Mouse (Mus musculus) embryo, embryonic 10 days (tissue): ENCODE results near the gene Ift81.
"Not testable (repeated sequence)": the region's sequence is repeated elsewhere in the genome, so short reads cannot be mapped to it uniquely, and the experiment has no call there.

Experiments used
- DNase-seq: peaks from one replicate; pipeline ENCODE4 v3.0.0-alpha.2; 2015; ENCODE audit warnings: low spot score

Gene Ift81

GRCm38 (mm10) chr5:122613908-122614732, at the start of gene Ift81:
TSS of gene Ift81 (minus strand) at chr5:122614518.
- DNase-seq: peak; percentile 98

- no peak for DNase-seq
Observed at GRCm38 (mm10) chr5:122662501-122662900, 48.2 kb upstream of the Ift81 start.

DNA sequence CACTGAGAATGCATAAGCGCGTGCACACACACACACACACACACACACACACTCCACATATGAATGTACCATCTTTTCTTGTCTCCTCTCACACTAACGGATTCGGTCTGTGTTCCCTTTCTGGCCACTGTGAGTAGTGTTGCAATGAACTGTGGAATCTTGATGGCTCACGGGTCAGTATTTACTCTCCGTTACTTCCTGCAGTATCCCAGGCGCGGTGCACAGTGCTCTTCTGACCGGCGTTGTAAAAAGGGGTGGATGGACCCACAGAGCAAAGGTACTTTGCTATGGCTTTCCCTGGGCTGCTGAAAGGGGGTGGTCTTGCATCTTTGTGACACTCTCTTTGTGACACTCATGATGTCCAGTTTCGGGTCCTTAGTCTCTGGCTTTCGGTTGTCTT, 42.5 kb upstream of the Ift81 start:
- no peak for DNase-seq

GRCm38 (mm10) chr5:122654268-122654573, 39.9 kb upstream of the Ift81 start:
- DNase-seq: no peak

DNA sequence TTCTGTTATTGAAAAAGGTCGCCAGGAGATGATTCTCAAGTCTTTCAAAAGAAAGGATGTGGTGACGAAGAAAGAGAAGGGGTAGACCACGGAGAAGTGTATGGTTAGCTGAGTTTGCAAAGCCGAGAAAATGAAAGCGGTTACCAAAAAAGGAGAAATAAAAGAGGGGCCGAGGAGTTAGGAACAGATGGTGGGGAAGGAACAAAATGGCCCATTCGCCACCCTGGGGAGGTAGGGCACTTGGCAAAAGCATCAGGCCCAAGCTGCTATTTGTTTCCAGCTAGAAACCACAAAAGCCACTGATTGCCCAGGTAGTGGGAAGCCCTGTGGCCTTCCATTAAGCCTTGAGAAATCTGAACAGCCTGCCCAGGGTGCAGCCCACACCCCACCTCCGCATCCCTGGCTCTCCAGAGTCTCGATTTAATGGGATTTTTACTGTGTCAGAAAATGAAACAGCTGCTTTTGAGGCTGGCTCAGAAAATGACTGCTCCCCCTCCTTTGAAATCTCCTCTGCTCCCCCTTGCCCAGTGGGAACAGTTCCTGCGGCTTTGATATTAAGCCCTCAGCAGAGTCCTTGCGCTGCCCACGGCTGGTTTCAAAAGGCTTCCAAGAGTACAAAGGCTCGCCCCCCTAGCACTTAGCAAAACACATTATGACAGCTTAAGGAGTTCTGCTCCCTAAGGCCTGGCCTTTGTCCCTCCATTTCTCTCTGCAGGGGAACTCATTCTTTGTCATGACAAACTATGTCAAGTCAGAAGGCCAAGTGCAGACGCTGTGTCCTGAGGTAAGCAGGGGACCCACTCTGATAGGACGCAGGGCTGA, 39.3 kb upstream of the Ift81 start:
- peak; percentile 55 for DNase-seq

- DNase-seq: peak; percentile 33
Observed at GRCm38 (mm10) chr5:122653112-122653445, 38.8 kb upstream of the Ift81 start.

GRCm38 (mm10) chr5:122652506-122652905, 38.2 kb upstream of the Ift81 start:
- DNase-seq: peak; percentile 18

- no peak for DNase-seq
Observed at GRCm38 (mm10) chr5:122650100-122650499, 35.8 kb upstream of the Ift81 start.

DNA sequence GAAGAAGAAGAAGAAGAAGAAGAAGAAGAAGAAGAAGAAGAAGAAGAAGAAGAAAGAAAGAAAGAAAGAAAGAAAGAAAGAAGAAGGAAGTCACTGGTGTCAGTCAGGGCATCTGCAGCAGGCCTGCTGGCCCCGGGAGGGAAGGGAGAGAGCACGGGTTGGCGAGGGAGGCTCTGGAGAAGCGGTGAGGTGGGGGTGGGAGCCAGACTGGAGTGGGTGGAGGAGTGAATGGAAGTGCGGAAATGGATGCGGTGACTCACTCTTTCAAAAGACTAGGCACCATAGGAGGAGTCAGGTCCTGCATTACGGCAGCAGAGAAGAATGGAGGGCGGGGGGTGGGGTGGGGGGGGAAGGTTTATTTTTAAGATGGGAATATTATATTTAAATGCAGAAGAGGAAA, 34.9 kb upstream of the Ift81 start:
- no peak for DNase-seq

- not testable (repeated sequence) for DNase-seq
Observed at GRCm38 (mm10) chr5:122647952-122648374, 33.6 kb upstream of the Ift81 start.

GRCm38 (mm10) chr5:122647256-122647924, 33.1 kb upstream of the Ift81 start:
- no peak for DNase-seq

- DNase-seq: no peak
Observed at GRCm38 (mm10) chr5:122646050-122646449, 31.7 kb upstream of the Ift81 start.

GRCm38 (mm10) chr5:122645290-122645689, 31.0 kb upstream of the Ift81 start:
- DNase-seq: no peak

GRCm38 (mm10) chr5:122644111-122644607, 29.8 kb upstream of the Ift81 start:
- no peak for DNase-seq

- no peak for DNase-seq
Observed at GRCm38 (mm10) chr5:122643701-122644100, 29.4 kb upstream of the Ift81 start, which contains the start of gene P2rx7. TSS of gene P2rx7 (plus strand) at chr5:122643911.

GRCm38 (mm10) chr5:122639986-122640385, 25.7 kb upstream of the Ift81 start:
- DNase-seq: no peak

GRCm38 (mm10) chr5:122639517-122639916, 25.2 kb upstream of the Ift81 start:
- DNase-seq: no peak

DNA sequence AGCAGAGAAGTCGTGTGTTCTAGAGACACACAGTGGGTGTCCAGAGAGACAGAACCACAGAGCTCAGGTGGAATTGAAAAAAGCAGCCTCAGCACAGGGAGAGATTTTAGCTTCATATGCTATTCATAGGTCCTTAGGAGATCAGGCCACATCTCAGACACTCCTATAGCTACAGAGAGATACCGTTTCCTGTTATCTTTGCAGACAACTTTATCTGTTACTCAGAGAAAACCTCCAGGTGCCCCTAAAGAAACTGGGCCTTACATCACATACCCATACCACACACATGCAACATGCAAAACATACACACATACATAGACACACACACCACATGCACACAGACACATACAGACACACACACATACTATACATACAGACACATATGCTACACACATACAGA, 24.0 kb upstream of the Ift81 start:
- DNase-seq: no peak

GRCm38 (mm10) chr5:122636958-122637357, 22.6 kb upstream of the Ift81 start:
- DNase-seq: peak; percentile 45

GRCm38 (mm10) chr5:122636308-122636707, 22.0 kb upstream of the Ift81 start:
- no peak for DNase-seq

- DNase-seq: no peak
Observed at GRCm38 (mm10) chr5:122635228-122635627, 20.9 kb upstream of the Ift81 start.

- DNase-seq: peak; percentile 96
Observed at GRCm38 (mm10) chr5:122627243-122627642, 12.9 kb upstream of the Ift81 start.
